Mouse (Mus musculus): ENCODE data around the gene Rpf1. TPM values are rescaled to one million over a fixed set of nuclear protein-coding genes. Genes with fewer than 3 reads are reported as not detected.

Gene Rpf1
- total and polyA plus RNA-seq, 3 experiments = 72.3 to 369 (median 73.6) TPM

- TF ChIP-seq MAX (IDR thresholded peaks at IDR 0.05; ENCODE audit: low read length) (no peak), MAZ (IDR thresholded peaks at IDR 0.05; ENCODE audit: low read depth, low read length) (no peak), TBP (IDR thresholded peaks at IDR 0.05; ENCODE audit: low read depth, low read length) (no peak), GATA1 (IDR thresholded peaks at IDR 0.05; ENCODE audit: low read depth, low read length) (no peak), MAFK (IDR thresholded peaks at IDR 0.05; ENCODE audit: borderline replicate concordance, low read depth, low read length) (no peak), TCF12 (IDR thresholded peaks at IDR 0.05; ENCODE audit: low read depth, low read length) (no peak), ZC3H11A (IDR thresholded peaks at IDR 0.05; ENCODE audit: low read depth, low read length) (no peak)
- no peaks in the 10 kb centered on the region for H3K9me3 ChIP-seq (replicated peaks; ENCODE audit: insufficient read depth, low read length)
- no peaks in the 10 kb centered on the region for H3K4me1 ChIP-seq (ENCODE audit: control insufficient read depth in 1 of 2, insufficient read depth in 2 of 2, low read length in 2 of 2)
- H3K9ac ChIP-seq (ENCODE audit: control insufficient read depth, low read depth, low read length, poor library complexity, severe bottlenecking) = no peak overlapping the region
- H3K27me3 ChIP-seq (ENCODE audit: control insufficient read depth in 1 of 2, insufficient read depth in 2 of 2, low read length in 2 of 2) = peaks cover 2 to 5% of the 10 kb centered on the region in 2 experiments
- H3K36me3 ChIP-seq (ENCODE audit: control insufficient read depth in 1 of 2, insufficient read depth in 2 of 2, low read length in 2 of 2) = no peaks in the 10 kb centered on the region
- H3K27ac ChIP-seq (ENCODE audit: control insufficient read depth, low read depth, low read length) = no peak overlapping the region
- no peaks in the 10 kb centered on the region for H3K79me2 ChIP-seq (ENCODE audit: control insufficient read depth, insufficient read depth, low read length, poor library complexity)
- H3K4me3 ChIP-seq (ENCODE audit: control insufficient read depth in 1 of 2, insufficient read depth in 1 of 2, low read depth in 2 of 2, low read length in 2 of 2) = no peak overlapping the region
- no peak for DNase-seq (ENCODE audit: low read depth, low spot score)
Observed at GRCm38 (mm10) chr3:146528335-146528734, 7.1 kb upstream of the Rpf1 start.

- Histone ChIP-seq H3K27me3 (ENCODE audit: control insufficient read depth in 1 of 2, insufficient read depth in 2 of 2, low read length in 2 of 2) (peaks cover 2 to 3% of the 10 kb centered on the region in 2 experiments), H3K79me2 (ENCODE audit: control insufficient read depth, insufficient read depth, low read length, poor library complexity) (peaks cover 13% of the 10 kb centered on the region), H3K4me3 (ENCODE audit: control insufficient read depth in 1 of 2, insufficient read depth in 1 of 2, low read depth in 2 of 2, low read length in 2 of 2) (peak overlapping the region; percentile 62 to 97), H3K9ac (ENCODE audit: control insufficient read depth, low read depth, low read length, poor library complexity, severe bottlenecking) (peak overlapping the region; percentile 77), H3K4me1 (ENCODE audit: control insufficient read depth in 1 of 2, insufficient read depth in 2 of 2, low read length in 2 of 2) (peaks cover 2 to 3% of the 10 kb centered on the region in 2 experiments; a peak in 3 of 4 replicates), H3K27ac (ENCODE audit: control insufficient read depth, low read depth, low read length) (peak overlapping the region; percentile 89), H3K9me3 (replicated peaks; ENCODE audit: insufficient read depth, low read length) (no peaks in the 10 kb centered on the region), H3K36me3 (ENCODE audit: control insufficient read depth in 1 of 2, insufficient read depth in 2 of 2, low read length in 2 of 2) (peaks cover 8 to 18% of the 10 kb centered on the region in 2 experiments)
- TF ChIP-seq GABPA (IDR thresholded peaks at IDR 0.05; ENCODE audit: low read depth, low read length) = no peak
- no peak for TF ChIP-seq USF1 (IDR thresholded peaks at IDR 0.05; ENCODE audit: low read depth, low read length)
- no peak for TF ChIP-seq NRF1 (IDR thresholded peaks at IDR 0.05; ENCODE audit: insufficient read depth, low read depth, low read length, poor library complexity, severe bottlenecking)
- TF ChIP-seq CHD2 (IDR thresholded peaks at IDR 0.05; ENCODE audit: low read length) = no peak
- no peak for TF ChIP-seq CHD1 (IDR thresholded peaks at IDR 0.05; ENCODE audit: low read depth, low read length)
- TF ChIP-seq MEF2A (IDR thresholded peaks at IDR 0.05; ENCODE audit: extremely low read depth, insufficient replicate concordance, low read depth, low read length, poor library complexity, severe bottlenecking) = no peak
- peak; percentile 67; the same call in 1 of the 2 replicates for TF ChIP-seq MAFK (IDR thresholded peaks at IDR 0.05; ENCODE audit: borderline replicate concordance, low read depth, low read length)
- TF ChIP-seq MAZ (IDR thresholded peaks at IDR 0.05; ENCODE audit: low read depth, low read length) = peak; percentile 38; the same call in 1 of the 2 replicates
- TF ChIP-seq RCOR1 (IDR thresholded peaks at IDR 0.05; ENCODE audit: low read depth, low read length) = no peak
- no peak for TF ChIP-seq E2F4 (IDR thresholded peaks at IDR 0.05; ENCODE audit: borderline replicate concordance, low read depth, low read length)
- peak; percentile 51; the same call in 1 of the 2 replicates for TF ChIP-seq GATA1 (IDR thresholded peaks at IDR 0.05; ENCODE audit: low read depth, low read length)
- TF ChIP-seq CTCF (IDR thresholded peaks at IDR 0.05 in 2 of 3, conservative IDR thresholded peaks at IDR 0.05 in 1 of 3; ENCODE audit: control insufficient read depth in 1 of 3, insufficient read depth in 1 of 3, low read depth in 2 of 3, low read length in 3 of 3, poor library complexity in 1 of 3, severe bottlenecking in 1 of 3) = no peak
- no peak for TF ChIP-seq TCF12 (IDR thresholded peaks at IDR 0.05; ENCODE audit: low read depth, low read length)
- TF ChIP-seq RAD21 (IDR thresholded peaks at IDR 0.05; ENCODE audit: low read depth, low read length) = no peak
- TF ChIP-seq SIN3A (IDR thresholded peaks at IDR 0.05; ENCODE audit: low read length) = no peak; the same call in 1 of the 2 replicates
- no peak for TF ChIP-seq TAL1 (IDR thresholded peaks at IDR 0.05; ENCODE audit: low read length)
- TF ChIP-seq JUND (IDR thresholded peaks at IDR 0.05; ENCODE audit: low read depth, low read length) = no peak
- TF ChIP-seq POLR2A (IDR thresholded peaks at IDR 0.05; ENCODE audit: control insufficient read depth in 1 of 2, insufficient read depth in 1 of 2, low read depth in 1 of 2, low read length in 2 of 2, poor library complexity in 1 of 2) = no peak
- peak; percentile 1 for TF ChIP-seq ZMIZ1 (IDR thresholded peaks at IDR 0.05; ENCODE audit: low read depth, low read length)
- TF ChIP-seq POLR2AphosphoS2 (IDR thresholded peaks at IDR 0.05; ENCODE audit: low read length) = peak; percentile 3; the same call in 1 of the 2 replicates
- TF ChIP-seq NELFE (IDR thresholded peaks at IDR 0.05; ENCODE audit: low read depth, low read length) = no peak
- TF ChIP-seq TBP (IDR thresholded peaks at IDR 0.05; ENCODE audit: low read depth, low read length) = no peak
- no peak for TF ChIP-seq HCFC1 (IDR thresholded peaks at IDR 0.05; ENCODE audit: low read depth, low read length)
- no peak for TF ChIP-seq ELF1 (IDR thresholded peaks at IDR 0.05; ENCODE audit: low read depth, low read length)
- TF ChIP-seq EP300 (IDR thresholded peaks at IDR 0.05; ENCODE audit: low read depth in 1 of 2, low read length in 2 of 2) = no peak; a peak in 2 of 4 replicates
- no peak for DNase-seq (ENCODE audit: low read depth, low spot score)
Observed at GRCm38 (mm10) chr3:146521652-146522020, 407 bp upstream of the Rpf1 start.

Data from MEL (cell line).